Mouse (Mus musculus) liver, embryonic 14.5 days (tissue): ENCODE results near the gene Tnrc6c. TPM values are rescaled to one million over a fixed set of nuclear protein-coding genes. Genes with fewer than 3 reads are reported as not detected.

ENCODE experiments used
- ATAC-seq: fragments of 200-750 bp; cut with Nextera tagmentation; 2 replicates; pipeline ENCODE4 v1.8.0; 2017; ENCODE audit warnings: moderate number of reproducible peaks, mild to moderate bottlenecking, moderate library complexity; ENCODE audit not compliant: insufficient read depth
- DNase-seq, 3 experiments: peaks; one replicate each; pipeline ENCODE4 v3.0.0-alpha.2; 2012 to 2013; ENCODE audit warnings: low read depth in 3 of 3, low spot score in 3 of 3
- H3K27ac ChIP-seq: fragments of 300-500 bp; sonication (generic); 2 replicates; pipeline ENCODE4 v1.5.1; 2014; ENCODE audit warnings: moderate library complexity, mild to moderate bottlenecking, control low read depth, inconsistent platforms
- H3K27me3 ChIP-seq: fragments of 300-500 bp; sonication (generic); 2 replicates; pipeline ENCODE4 v1.6.1; 2014; ENCODE audit warnings: mild to moderate bottlenecking, low read length, moderate library complexity; ENCODE audit not compliant: control insufficient read depth, insufficient read depth
- H3K36me3 ChIP-seq: fragments of 300-500 bp; sonication (generic); replicated peaks from 2 replicates; pipeline ENCODE4 v1.6.1; 2014; ENCODE audit warnings: low read depth; ENCODE audit not compliant: control insufficient read depth, insufficient read depth
- H3K4me1 ChIP-seq, 2 experiments: fragments of 200-500 bp in 1 of 2; fragments of 300-500 bp in 1 of 2; sonication (generic) in 1 of 2; replicated peaks; 2 replicates each; pipeline ENCODE4 v1.6.1; 2012 to 2014; ENCODE audit warnings: antibody characterized with exemption in 1 of 2, inconsistent platforms in 1 of 2, low read length in 1 of 2; ENCODE audit not compliant: control insufficient read depth in 2 of 2, insufficient read depth in 2 of 2
- H3K4me2 ChIP-seq: fragments of 300-500 bp; sonication (generic); 2 replicates; pipeline ENCODE4 v1.6.1; 2014; ENCODE audit warnings: low read depth, mild to moderate bottlenecking, control low read depth, moderate library complexity
- H3K4me3 ChIP-seq, 2 experiments: fragments of 200-500 bp in 1 of 2; fragments of 300-500 bp in 1 of 2; sonication (generic) in 1 of 2; 2 replicates each; pipeline ENCODE4 v1.5.1; 2012 to 2014; ENCODE audit warnings: low read depth in 2 of 2, low read length in 2 of 2, mild to moderate bottlenecking in 2 of 2, control low read depth in 1 of 2, inconsistent platforms in 1 of 2, moderate library complexity in 1 of 2; ENCODE audit not compliant: insufficient read depth in 1 of 2
- H3K9ac ChIP-seq: fragments of 300-500 bp; sonication (generic); replicated peaks from 2 replicates; pipeline ENCODE4 v1.6.1; 2014; ENCODE audit warnings: mild to moderate bottlenecking, control low read depth, moderate library complexity
- H3K9me3 ChIP-seq: fragments of 300-500 bp; sonication (generic); 2 replicates; pipeline ENCODE4 v1.6.1; 2016; ENCODE audit warnings: low read length, mixed read lengths; ENCODE audit not compliant: control insufficient read depth
- CTCF ChIP-seq: IDR thresholded peaks from 2 replicates; pipeline ENCODE4 v1.5.1; 2016; ENCODE audit warnings: antibody characterized with exemption, low read depth, control low read depth
- EP300 ChIP-seq: IDR thresholded peaks from 2 replicates; pipeline ENCODE4 v1.6.1; 2016; ENCODE audit warnings: antibody characterized with exemption, low read depth
- WGBS: fragments of 180-500 bp; shearing (Covaris S2); extraction: QIAGEN DNeasy Blood & Tissue Kit; methylation state at CpG from one replicate; pipeline ENCODE4 v1.1.7; 2014; ENCODE audit not compliant: insufficient replicate concordance; 5-methylcytosine and 5-hydroxymethylcytosine counted together
- polyA plus RNA-seq, 2 experiments: library from polyadenylated mRNA; depleted of rRNA in 1 of 2; stranded (reverse) in 1 of 2; unstranded in 1 of 2; fragments of >200 nt; fragmentation: Nextera tagmentation in 1 of 2; extraction: Ambion mirVana in 1 of 2; gene quantifications; 2 replicates each; pipeline versions ENCODE4 v1.2.1 to v1.2.3; 2012 to 2014

Gene Tnrc6c
- polyA plus RNA-seq, 2 experiments = 2.4 to 3.7 TPM

DNA sequence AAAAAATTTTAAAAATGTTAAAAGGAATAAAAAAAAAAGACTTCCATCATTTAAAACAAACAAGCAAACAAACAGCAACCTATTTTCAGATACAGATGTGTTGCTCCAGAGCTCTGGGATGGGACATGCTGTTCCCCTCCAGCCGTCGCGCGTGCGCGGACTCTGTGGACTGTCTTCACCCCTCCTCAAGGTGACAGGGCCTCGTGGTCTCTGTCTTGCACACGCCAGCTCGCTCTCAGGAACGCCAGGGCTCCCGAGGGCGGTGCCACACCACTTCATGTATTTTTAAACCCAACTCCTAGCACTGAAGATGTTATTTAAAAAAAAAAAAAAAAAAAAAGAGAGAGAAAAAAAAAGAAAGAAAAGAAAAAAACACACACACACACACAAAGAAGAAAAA, 108.2 kb downstream of the Tnrc6c start:
- no peak overlapping the region for H3K4me3 ChIP-seq
- H3K9me3 ChIP-seq = no peaks in the 10 kb centered on the region
- H3K4me2 ChIP-seq = no peak overlapping the region
- TF ChIP-seq EP300 (no peak), CTCF (no peak)
- H3K27ac ChIP-seq = no peak overlapping the region
- DNase-seq (no peak), ATAC-seq (no peak)
- peaks cover 28% of the 10 kb centered on the region for H3K36me3 ChIP-seq
- no peaks in the 10 kb centered on the region for H3K27me3 ChIP-seq
- no peak overlapping the region for H3K9ac ChIP-seq
- H3K4me1 ChIP-seq = no peaks in the 10 kb centered on the region
- WGBS = 76% methylated on average over 12 of the region's 12 CpGs

DNA sequence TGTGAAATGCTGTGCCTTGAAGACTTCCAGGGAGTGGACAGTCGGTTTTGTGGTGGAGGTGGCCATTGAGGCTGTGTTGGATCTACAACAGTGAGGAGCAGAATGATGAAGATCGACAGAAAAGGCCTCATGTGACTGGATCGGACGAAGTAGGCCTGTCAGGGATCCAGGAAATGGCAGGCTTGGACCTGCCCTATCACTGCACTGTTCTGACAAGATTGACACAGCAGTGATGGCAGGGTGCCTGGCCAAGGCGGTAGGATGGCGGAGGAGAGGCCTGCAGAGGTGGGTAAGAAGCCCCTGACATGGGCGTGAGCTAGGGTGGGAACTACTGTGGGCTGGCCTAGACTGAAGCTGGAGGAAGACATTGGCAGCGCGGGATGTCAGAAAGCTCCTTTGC, 110.2 kb downstream of the Tnrc6c start:
- H3K4me3 ChIP-seq = no peak overlapping the region
- 82% methylated on average over 9 of the region's 9 CpGs for WGBS
- H3K4me2 ChIP-seq = no peak overlapping the region
- H3K9me3 ChIP-seq = no peaks in the 10 kb centered on the region
- no peaks in the 10 kb centered on the region for H3K4me1 ChIP-seq
- H3K9ac ChIP-seq = no peak overlapping the region
- no peak for TF ChIP-seq CTCF
- no peak for TF ChIP-seq EP300
- ATAC-seq = no peak
- no peak overlapping the region for H3K27ac ChIP-seq
- H3K36me3 ChIP-seq = peaks cover 39% of the 10 kb centered on the region
- H3K27me3 ChIP-seq = no peaks in the 10 kb centered on the region
- DNase-seq = no peak

DNA sequence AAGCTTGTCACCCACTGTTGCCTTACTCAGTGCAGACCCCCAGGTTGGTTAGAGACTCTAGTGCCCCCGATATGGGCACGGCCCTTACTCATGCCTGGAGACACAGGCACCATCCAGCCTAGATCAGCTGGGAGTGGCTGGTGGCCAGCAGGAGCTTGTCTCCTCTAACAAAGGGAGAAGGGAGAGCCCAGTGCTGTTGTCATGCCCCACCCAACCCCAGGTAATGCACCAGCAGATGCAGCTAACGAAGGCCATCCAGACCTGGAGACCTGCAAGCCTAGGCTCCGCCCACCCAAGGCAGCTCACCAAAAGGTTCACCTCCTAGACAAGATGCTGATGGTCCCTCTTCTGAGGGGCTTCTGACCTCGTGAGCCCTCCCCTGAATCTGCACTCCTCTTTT, 111.3 kb downstream of the Tnrc6c start:
- Histone ChIP-seq H3K9ac (no peak overlapping the region), H3K27me3 (no peaks in the 10 kb centered on the region), H3K27ac (no peak overlapping the region), H3K4me3 (no peak overlapping the region), H3K4me2 (no peak overlapping the region), H3K36me3 (peaks cover 45% of the 10 kb centered on the region), H3K4me1 (no peaks in the 10 kb centered on the region), H3K9me3 (no peaks in the 10 kb centered on the region)
- TF ChIP-seq CTCF (no peak), EP300 (no peak)
- no peak for ATAC-seq
- no peak for DNase-seq
- WGBS = 82% methylated on average over 5 of the region's 5 CpGs

DNA sequence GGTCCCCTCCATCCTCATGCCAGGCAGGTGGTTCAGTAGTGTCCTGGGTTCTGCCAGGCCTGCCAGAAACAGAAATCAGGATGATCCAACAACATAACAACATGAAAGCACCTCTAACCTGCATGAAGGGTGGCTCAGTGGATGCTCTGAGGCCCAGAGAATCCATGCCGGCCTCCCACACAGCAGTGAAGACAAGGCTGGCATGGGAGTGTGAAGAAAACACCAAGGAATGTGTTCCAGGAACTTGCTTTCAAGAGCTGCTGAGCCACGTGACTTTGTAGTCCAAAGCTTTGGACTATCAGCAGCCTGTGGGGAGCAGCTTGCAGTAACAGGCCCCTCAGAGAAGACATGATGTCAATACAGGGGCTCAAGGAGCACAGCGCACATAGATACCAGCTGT, 112.2 kb downstream of the Tnrc6c start:
- no peaks in the 10 kb centered on the region for H3K4me1 ChIP-seq
- H3K27me3 ChIP-seq = no peaks in the 10 kb centered on the region
- ATAC-seq (no peak), DNase-seq (no peak)
- peaks cover 54% of the 10 kb centered on the region for H3K36me3 ChIP-seq
- TF ChIP-seq CTCF = no peak
- no peak for TF ChIP-seq EP300
- no peak overlapping the region for H3K4me3 ChIP-seq
- H3K4me2 ChIP-seq = no peak overlapping the region
- H3K27ac ChIP-seq = no peak overlapping the region
- H3K9me3 ChIP-seq = no peaks in the 10 kb centered on the region
- 89% methylated on average over 3 of the region's 3 CpGs for WGBS
- H3K9ac ChIP-seq = no peak overlapping the region

DNA sequence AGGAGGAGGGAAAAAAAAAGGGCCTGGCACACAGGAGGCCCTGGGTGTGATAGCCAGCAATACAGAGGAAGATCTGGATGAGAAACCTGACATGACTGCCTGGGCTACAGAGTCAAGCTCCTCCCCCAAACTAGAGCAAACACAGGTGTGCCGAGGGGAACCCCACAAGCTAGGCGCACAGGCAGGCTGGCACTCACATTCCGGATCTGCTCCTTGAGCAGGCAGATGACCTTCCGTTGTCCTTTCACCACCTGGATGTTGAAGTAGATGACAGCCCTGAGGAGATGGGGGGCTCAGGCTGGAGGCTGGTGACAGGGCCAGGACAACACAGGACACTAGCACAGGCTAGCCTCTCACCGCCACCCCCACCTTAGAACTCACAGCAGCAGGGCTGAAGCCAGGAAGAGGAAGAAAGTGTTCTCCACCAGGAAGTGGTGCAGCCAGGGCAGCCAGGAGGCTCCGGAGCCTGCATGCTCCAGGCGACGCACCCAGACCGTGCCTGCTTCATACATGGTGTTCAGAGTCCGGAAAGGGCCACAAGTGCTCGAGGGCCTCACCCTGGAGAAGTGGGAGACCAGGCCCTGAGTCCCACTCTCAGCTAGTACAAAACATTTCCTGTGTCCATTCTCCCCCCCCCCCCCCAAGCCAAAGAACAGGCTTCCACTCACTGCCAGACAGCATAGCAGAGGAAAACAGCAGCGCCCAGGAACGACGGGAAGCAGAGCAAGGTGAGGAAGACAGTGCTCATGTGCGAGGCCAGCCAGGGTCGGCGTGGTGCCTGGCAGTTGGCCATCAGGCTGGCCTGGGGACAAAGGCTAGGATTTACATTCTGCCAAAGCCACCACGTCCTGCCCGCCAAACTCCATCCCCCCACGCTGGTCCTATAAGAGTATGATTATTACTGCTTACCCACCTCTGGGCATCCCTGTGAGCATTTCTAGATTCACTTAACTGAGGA, 114.9 kb downstream of the Tnrc6c start:
- no peak for ATAC-seq
- H3K4me2 ChIP-seq = no peak overlapping the region
- TF ChIP-seq CTCF (no peak), EP300 (no peak)
- H3K27me3 ChIP-seq = no peaks in the 10 kb centered on the region
- H3K36me3 ChIP-seq = peaks cover 76% of the 10 kb centered on the region
- H3K4me1 ChIP-seq = no peaks in the 10 kb centered on the region
- no peak overlapping the region for H3K9ac ChIP-seq
- no peaks in the 10 kb centered on the region for H3K9me3 ChIP-seq
- whole genome bisulfite sequencing = 89% methylated on average over 20 of the region's 20 CpGs
- no peak overlapping the region for H3K27ac ChIP-seq
- DNase-seq = no peak
- no peak overlapping the region for H3K4me3 ChIP-seq
